Mouse (Mus musculus) kidney, postnatal 0 days (tissue): Measurements from ENCODE around the gene Itgav. TPM values are rescaled to one million over a fixed set of nuclear protein-coding genes. Genes with fewer than 3 reads are reported as not detected.
"Not testable (repeated sequence)": the region's sequence is repeated elsewhere in the genome, so short reads cannot be mapped to it uniquely, and the experiment has no call there.

ENCODE experiments used
- ATAC-seq: fragments of 200-750 bp; cut with Nextera tagmentation; replicated peaks from 2 replicates; pipeline ENCODE4 v1.8.0; 2017; ENCODE audit warnings: low read depth, moderate number of reproducible peaks, moderate TSS enrichment, moderate library complexity; ENCODE audit not compliant: low FRiP score
- DNase-seq: peaks from one replicate; pipeline ENCODE4 v3.0.0-alpha.2; 2016; ENCODE audit warnings: low spot score
- H3K27ac ChIP-seq: fragments of 300-500 bp; sonication (generic); 2 replicates; pipeline ENCODE4 v1.5.1; 2014; ENCODE audit warnings: mild to moderate bottlenecking
- H3K27me3 ChIP-seq: fragments of 300-500 bp; sonication (generic); 2 replicates; pipeline ENCODE4 v1.6.1; 2014; ENCODE audit warnings: low read length, mixed read lengths; ENCODE audit not compliant: insufficient read depth
- H3K36me3 ChIP-seq: fragments of 300-500 bp; sonication (generic); 2 replicates; pipeline ENCODE4 v1.6.1; 2014; ENCODE audit warnings: low read length, mixed read lengths; ENCODE audit not compliant: insufficient read depth
- H3K4me1 ChIP-seq: fragments of 300-500 bp; sonication (generic); replicated peaks from 2 replicates; pipeline ENCODE4 v1.6.1; 2014; ENCODE audit warnings: antibody characterized with exemption, low read length, mixed read lengths; ENCODE audit not compliant: insufficient read depth
- H3K4me2 ChIP-seq: fragments of 300-500 bp; sonication (generic); 2 replicates; pipeline ENCODE4 v1.6.1; 2014; ENCODE audit warnings: mild to moderate bottlenecking, low read length, moderate library complexity, mixed read lengths
- H3K4me3 ChIP-seq: fragments of 300-500 bp; sonication (generic); replicated peaks from 2 replicates; pipeline ENCODE4 v1.5.1; 2014; ENCODE audit warnings: low read depth, low read length
- H3K9ac ChIP-seq: fragments of 300-500 bp; sonication (generic); 2 replicates; pipeline ENCODE4 v1.6.1; 2014; ENCODE audit warnings: low read depth, low read length
- H3K9me3 ChIP-seq: fragments of 300-500 bp; sonication (generic); replicated peaks from 2 replicates; pipeline ENCODE4 v1.6.1; 2016; ENCODE audit warnings: low read length, inconsistent platforms, mixed read lengths
- CTCF ChIP-seq: IDR thresholded peaks from 2 replicates; pipeline ENCODE4 v1.5.1; 2016; ENCODE audit warnings: antibody characterized with exemption, low read depth, mild to moderate bottlenecking, moderate library complexity
- WGBS: fragments of 180-500 bp; shearing (Covaris S2); extraction: QIAGEN DNeasy Blood & Tissue Kit; methylation state at CpG from one replicate; pipeline ENCODE4 v1.1.7; 2014; 5-methylcytosine and 5-hydroxymethylcytosine counted together
- polyA plus RNA-seq: library from polyadenylated mRNA; unstranded; fragments of >200 nt; fragmentation: Nextera tagmentation; extraction: Ambion mirVana; gene quantifications from 2 replicates; pipeline ENCODE4 v1.2.1, GENCODE M21; 2015

Gene Itgav
- polyA plus RNA-seq, 1 experiment from 2014 or later: 165 TPM

DNA sequence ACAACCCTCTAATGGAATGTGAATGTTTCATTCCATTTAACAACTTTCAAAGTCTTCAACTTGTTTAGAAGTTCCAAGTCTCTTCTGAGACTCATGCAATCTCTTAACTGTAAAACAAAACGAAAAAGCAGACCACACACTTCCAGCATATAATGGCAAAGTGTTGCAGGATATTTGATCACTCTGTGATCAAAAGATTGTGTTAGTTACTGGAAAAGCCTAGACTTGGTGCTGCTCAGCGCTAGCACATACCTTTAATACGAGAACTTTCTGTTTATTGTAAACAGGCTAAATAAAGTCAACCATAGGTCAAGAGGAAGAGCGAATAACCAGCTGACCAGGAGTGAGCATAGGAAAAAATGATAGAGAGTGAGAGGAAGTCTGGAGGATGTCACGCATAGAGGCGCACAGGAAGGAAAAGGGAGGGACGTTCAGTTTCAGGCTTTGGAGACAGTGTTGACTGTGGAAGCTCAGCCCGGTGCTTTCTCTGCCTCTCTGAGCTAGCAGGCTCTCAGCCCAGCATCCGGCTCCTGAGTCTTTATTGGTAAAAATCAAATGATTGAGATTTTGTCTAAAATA lies 18.5 kb upstream of the Itgav start:
- no peaks in the 10 kb centered on the region for H3K27me3 ChIP-seq
- peak overlapping the region; percentile 22; the same call in 1 of the 2 replicates for H3K4me2 ChIP-seq
- no peak overlapping the region for H3K9ac ChIP-seq
- peak overlapping the region; percentile 31; the same call in 1 of the 2 replicates for H3K27ac ChIP-seq
- no peaks in the 10 kb centered on the region for H3K36me3 ChIP-seq
- ATAC-seq: no peak
- no peaks in the 10 kb centered on the region for H3K9me3 ChIP-seq
- WGBS: 56% methylated on average over 9 of the region's 9 CpGs
- peak; percentile 57 for DNase-seq
- H3K4me1 ChIP-seq: peaks cover 7% of the 10 kb centered on the region; the same call in 1 of the 2 replicates
- H3K4me3 ChIP-seq: no peak overlapping the region
- TF ChIP-seq CTCF: no peak

DNA sequence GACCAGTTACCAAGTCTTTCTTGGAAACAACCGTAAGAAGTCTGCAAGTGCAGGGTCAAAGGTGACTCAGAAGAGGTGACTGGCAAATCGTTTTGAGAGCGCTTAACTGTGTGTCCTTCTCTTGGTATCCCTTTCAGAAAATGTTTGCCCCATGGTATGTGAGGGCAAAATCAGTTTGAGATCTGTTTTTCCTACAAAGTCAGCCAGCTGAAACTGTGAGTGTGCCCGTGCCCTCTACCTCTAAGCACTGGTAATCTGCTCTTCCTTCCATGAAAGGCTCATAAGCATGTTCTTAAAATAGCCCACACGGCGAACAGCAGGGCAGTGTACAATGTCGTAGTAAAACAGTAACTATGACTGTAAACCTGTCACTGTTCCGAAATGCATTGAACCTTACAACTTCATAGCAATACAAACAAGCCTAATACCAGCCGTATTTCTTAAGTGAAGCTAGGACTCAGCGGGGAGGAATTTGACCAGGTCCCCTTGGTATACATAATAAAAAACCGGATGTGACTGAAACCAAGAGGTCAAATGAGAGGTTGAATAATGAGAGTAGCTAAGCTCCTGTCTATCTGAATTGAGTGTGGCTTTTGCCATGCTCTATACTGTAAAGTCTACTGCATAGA lies 14.2 kb upstream of the Itgav start:
- Histone ChIP-seq H3K4me1 (peaks cover 12% of the 10 kb centered on the region), H3K9ac (no peak overlapping the region), H3K27ac (peak overlapping the region; percentile 63), H3K36me3 (no peaks in the 10 kb centered on the region), H3K9me3 (no peaks in the 10 kb centered on the region), H3K4me2 (0 out of 2 replicates have a peak overlapping the region, but pooled peaks have one; percentile 0), H3K4me3 (no peak overlapping the region), H3K27me3 (no peaks in the 10 kb centered on the region)
- WGBS: 7% methylated on average over 11 of the region's 11 CpGs
- ATAC-seq: peak; percentile 91
- no peak for TF ChIP-seq CTCF
- peak; percentile 95 for DNase-seq

GRCm38 (mm10) chr2:83713281-83713680 lies 10.9 kb upstream of the Itgav start:
- not testable (repeated sequence) for H3K27me3 ChIP-seq, H3K4me1 ChIP-seq, H3K4me2 ChIP-seq, ATAC-seq, H3K9ac ChIP-seq, H3K4me3 ChIP-seq, DNase-seq, H3K9me3 ChIP-seq, H3K36me3 ChIP-seq, H3K27ac ChIP-seq
- WGBS: 79% methylated on average over 7 of the region's 7 CpGs

GRCm38 (mm10) chr2:83713946-83714345 lies 10.3 kb upstream of the Itgav start:
- no peak for ATAC-seq
- Histone ChIP-seq H3K9ac (no peak overlapping the region), H3K9me3 (no peaks in the 10 kb centered on the region), H3K27me3 (no peaks in the 10 kb centered on the region), H3K4me2 (peak overlapping the region; percentile 22; the same call in 1 of the 2 replicates), H3K27ac (0 out of 2 replicates have a peak overlapping the region, but pooled peaks have one; percentile 42), H3K4me1 (peaks cover 8% of the 10 kb centered on the region; the same call in 1 of the 2 replicates), H3K36me3 (no peaks in the 10 kb centered on the region), H3K4me3 (no peak overlapping the region)
- WGBS: 72% methylated on average over 5 of the region's 5 CpGs
- no peak for TF ChIP-seq CTCF
- DNase-seq: no peak

- no peak overlapping the region for H3K4me3 ChIP-seq
- ATAC-seq (peak; percentile 82), DNase-seq (peak; percentile 98)
- H3K4me2 ChIP-seq: peak overlapping the region; percentile 22; the same call in 1 of the 2 replicates
- TF ChIP-seq CTCF: no peak
- H3K27ac ChIP-seq: peak overlapping the region; percentile 42; the same call in 1 of the 2 replicates
- no peak overlapping the region for H3K9ac ChIP-seq
- 5% methylated on average over 6 of the region's 6 CpGs for WGBS
- H3K36me3 ChIP-seq: no peaks in the 10 kb centered on the region
- peaks cover 6% of the 10 kb centered on the region; the same call in 1 of the 2 replicates for H3K4me1 ChIP-seq
- H3K9me3 ChIP-seq: no peaks in the 10 kb centered on the region
- H3K27me3 ChIP-seq: no peaks in the 10 kb centered on the region
Measured at GRCm38 (mm10) chr2:83714783-83715182, 9.4 kb upstream of the Itgav start.

GRCm38 (mm10) chr2:83718341-83718740 lies 5.9 kb upstream of the Itgav start:
- H3K27me3 ChIP-seq: no peaks in the 10 kb centered on the region
- H3K9me3 ChIP-seq: no peaks in the 10 kb centered on the region
- H3K4me1 ChIP-seq: peaks cover 15% of the 10 kb centered on the region
- 88% methylated on average over 4 of the region's 4 CpGs for WGBS
- DNase-seq (no peak), ATAC-seq (no peak)
- H3K4me2 ChIP-seq: no peak overlapping the region
- H3K36me3 ChIP-seq: no peaks in the 10 kb centered on the region
- no peak overlapping the region for H3K4me3 ChIP-seq
- TF ChIP-seq CTCF: no peak
- H3K27ac ChIP-seq: no peak overlapping the region
- H3K9ac ChIP-seq: no peak overlapping the region
